In genomic region chr6:145614219-145614618, GRCm38 (mm10) we compare ENCODE assay signal across 26 mouse cellular contexts. TPM values are rescaled to one million over a fixed set of nuclear protein-coding genes. Genes with fewer than 3 reads are reported as not detected.
DNase-seq lines count a peak whose midpoint lies in the region; ATAC-seq and TF ChIP-seq lines count a peak whose summit lies in the region.
"Had no signal": no experiment of that assay in that cellular context is flagged by ENCODE, and none has a peak within 500 bp of the region (broad histone marks: within the 10 kb centered on the region; RNA-seq: fewer than 3 reads in every experiment).

Gene Lmntd1, minus strand, starts transcription at chr6:145614319.

- 78% methylated on average over 7 of the region's 7 CpGs for WGBS in heart, embryonic 14.5 days
- WGBS in heart, adult 2 months, result 57% methylated on average over 7 of the region's 7 CpGs
- WGBS in kidney, embryonic 15.5 days, result 33% methylated on average over 7 of the region's 7 CpGs
- WGBS in limb, embryonic 12.5 days, result 83% methylated on average over 7 of the region's 7 CpGs
- 85% methylated on average over 7 of the region's 7 CpGs for WGBS in limb, embryonic 10.5 days

- no peak for ATAC-seq in heart, embryonic 14.5 days (ENCODE audit: insufficient number of reproducible peaks, insufficient read depth, low FRiP score, low read depth)
- peak; percentile 40; the same call in 1 of the 2 replicates for ATAC-seq in kidney, embryonic 15.5 days (replicated peaks; ENCODE audit: low FRiP score)
- ATAC-seq in limb, embryonic 12.5 days (ENCODE audit: insufficient number of reproducible peaks, insufficient read depth, low FRiP score, low TSS enrichment, low read depth), result no peak
- ATAC-seq: forebrain, postnatal 0 days; hindbrain, embryonic 16.5 days; midbrain, embryonic 13.5 days had no signal

- H3K9ac ChIP-seq in heart, embryonic 14.5 days (ENCODE audit: low read length), result no peak within 1 kb of the TSS
- no peak within 1 kb of the TSS for H3K9ac ChIP-seq in heart, adult 2 months (ENCODE audit: low read depth, low read length)
- no peak within 1 kb of the TSS for H3K9ac ChIP-seq in kidney, embryonic 15.5 days
- no peak within 1 kb of the TSS for H3K9ac ChIP-seq in limb, embryonic 12.5 days (replicated peaks)
- H3K9ac ChIP-seq: embryonic facial prominence, embryonic 15.5 days; forebrain, embryonic 12.5 days; forebrain, postnatal 0 days; liver, embryonic 15.5 days; midbrain, embryonic 13.5 days had no signal

- H3K4me2 ChIP-seq in heart, embryonic 14.5 days (ENCODE audit: low read length), result no peak within 1 kb of the TSS
- no peak within 1 kb of the TSS for H3K4me2 ChIP-seq in kidney, embryonic 15.5 days
- H3K4me2 ChIP-seq in limb, embryonic 12.5 days, result no peak within 1 kb of the TSS
- H3K4me2 ChIP-seq: embryonic facial prominence, embryonic 15.5 days; forebrain, embryonic 12.5 days; liver, embryonic 15.5 days; midbrain, embryonic 13.5 days had no signal

- no peaks in the 10 kb centered on the region for H3K36me3 ChIP-seq in heart, embryonic 14.5 days (ENCODE audit: control insufficient read depth, insufficient read depth, low read length)
- H3K36me3 ChIP-seq in heart, adult 2 months (ENCODE audit: control insufficient read depth, insufficient read depth, low read length), result no peaks in the 10 kb centered on the region
- H3K36me3 ChIP-seq in kidney, embryonic 15.5 days, result no peaks in the 10 kb centered on the region
- H3K36me3 ChIP-seq in limb, embryonic 12.5 days, result no peaks in the 10 kb centered on the region
- H3K36me3 ChIP-seq in limb, embryonic 10.5 days, result no peaks in the 10 kb centered on the region
- H3K36me3 ChIP-seq in testis, adult 2 months (ENCODE audit: control insufficient read depth, insufficient read depth, low read length), result no peaks in the 10 kb centered on the region
- H3K36me3 ChIP-seq: embryonic facial prominence, embryonic 10.5 days; embryonic facial prominence, embryonic 15.5 days; forebrain, embryonic 12.5 days; G1E; liver, embryonic 15.5 days; midbrain, embryonic 13.5 days had no signal

- DNase-seq in heart, adult 2 months, result no peak
- DNase-seq in kidney, adult 11 months, result no peak
- no peak for DNase-seq in limb, embryonic 10.5 days (ENCODE audit: low spot score)
- DNase-seq in testis, postnatal 14 days (ENCODE audit: low spot score), result no peak
- DNase-seq: adrenal gland, adult 8-10 months; cerebellum, adult 2 months; cerebellum, postnatal 14 days; forebrain, postnatal 0 days; heart, postnatal 14 days; thymus, postnatal 14 days had no signal

- no peak for TF ChIP-seq EP300 in heart, adult 2 months (IDR thresholded peaks at IDR 0.05; ENCODE audit: insufficient read depth, low read depth, low read length)

- no peak within 1 kb of the TSS for H3K27ac ChIP-seq in heart, embryonic 14.5 days (replicated peaks in 1 of 2; ENCODE audit: control insufficient read depth in 1 of 2, insufficient read depth in 1 of 2, low read depth in 2 of 2, low read length in 2 of 2)
- H3K27ac ChIP-seq in heart, adult 2 months, result no peak within 1 kb of the TSS
- H3K27ac ChIP-seq in kidney, embryonic 15.5 days, result no peak within 1 kb of the TSS
- H3K27ac ChIP-seq in limb, embryonic 12.5 days, result 0 out of 2 replicates have a peak within 1 kb of the TSS, but pooled peaks have one; percentile 23
- no peak within 1 kb of the TSS for H3K27ac ChIP-seq in limb, embryonic 10.5 days
- H3K27ac ChIP-seq in testis, adult 2 months (ENCODE audit: control insufficient read depth, insufficient read depth, low read depth, low read length), result no peak within 1 kb of the TSS
- H3K27ac ChIP-seq: embryonic facial prominence, embryonic 10.5 days; embryonic facial prominence, embryonic 15.5 days; forebrain, embryonic 12.5 days; liver, embryonic 15.5 days; midbrain, embryonic 13.5 days had no signal

- H3K9me3 ChIP-seq in heart, embryonic 14.5 days (ENCODE audit: control insufficient read depth, low read length), result no peaks in the 10 kb centered on the region
- H3K9me3 ChIP-seq in kidney, embryonic 15.5 days (replicated peaks), result no peaks in the 10 kb centered on the region
- 0 out of 2 replicates have a peak, but pooled peaks cover 4% of the 10 kb centered on the region for H3K9me3 ChIP-seq in limb, embryonic 12.5 days
- H3K9me3 ChIP-seq in limb, embryonic 10.5 days (replicated peaks), result no peaks in the 10 kb centered on the region
- H3K9me3 ChIP-seq: embryonic facial prominence, embryonic 10.5 days; embryonic facial prominence, embryonic 15.5 days; forebrain, embryonic 12.5 days; liver, embryonic 15.5 days; midbrain, embryonic 13.5 days had no signal

- TF ChIP-seq POLR2A in heart, adult 2 months (IDR thresholded peaks at IDR 0.05; ENCODE audit: insufficient read depth, low read depth, low read length), result no peak
- TF ChIP-seq POLR2A in testis, adult 2 months (IDR thresholded peaks at IDR 0.05; ENCODE audit: control insufficient read depth, low read depth, low read length), result no peak

- H3K27me3 ChIP-seq in heart, embryonic 14.5 days (ENCODE audit: control insufficient read depth, insufficient read depth, low read length), result no peaks in the 10 kb centered on the region
- H3K27me3 ChIP-seq in heart, adult 2 months (ENCODE audit: control insufficient read depth, insufficient read depth, low read length), result no peaks in the 10 kb centered on the region
- H3K27me3 ChIP-seq in kidney, embryonic 15.5 days, result no peaks in the 10 kb centered on the region
- no peaks in the 10 kb centered on the region for H3K27me3 ChIP-seq in limb, embryonic 12.5 days
- no peaks in the 10 kb centered on the region for H3K27me3 ChIP-seq in limb, embryonic 10.5 days (ENCODE audit: low read depth, poor library complexity, severe bottlenecking)
- no peaks in the 10 kb centered on the region for H3K27me3 ChIP-seq in testis, adult 2 months (ENCODE audit: control insufficient read depth, insufficient read depth, low read length)
- H3K27me3 ChIP-seq: embryonic facial prominence, embryonic 15.5 days; forebrain, embryonic 12.5 days; liver, embryonic 15.5 days; midbrain, embryonic 13.5 days had no signal

- no peak within 1 kb of the TSS for H3K4me3 ChIP-seq in heart, embryonic 14.5 days (ENCODE audit: control insufficient read depth in 1 of 2, insufficient read depth in 1 of 2, low read depth in 1 of 2, low read length in 2 of 2)
- H3K4me3 ChIP-seq in heart, adult 2 months, result no peak within 1 kb of the TSS
- no peak within 1 kb of the TSS for H3K4me3 ChIP-seq in kidney, embryonic 15.5 days (replicated peaks)
- no peak within 1 kb of the TSS for H3K4me3 ChIP-seq in limb, embryonic 12.5 days (replicated peaks)
- H3K4me3 ChIP-seq in limb, embryonic 10.5 days, result no peak within 1 kb of the TSS
- peak within 1 kb of the TSS; percentile 49 for H3K4me3 ChIP-seq in testis, adult 2 months (ENCODE audit: control insufficient read depth, low read depth, low read length)
- H3K4me3 ChIP-seq: embryonic facial prominence, embryonic 10.5 days; embryonic facial prominence, embryonic 15.5 days; forebrain, embryonic 12.5 days; liver, embryonic 15.5 days; megakaryocyte, embryonic 14.5 days; midbrain, embryonic 13.5 days had no signal

- no peaks in the 10 kb centered on the region for H3K79me2 ChIP-seq in heart, adult 2 months (replicated peaks; ENCODE audit: control insufficient read depth, insufficient read depth, low read length)

- intact Hi-C loops in heart, adult 2 months (cut with DNase I), result no loop called here

- TF ChIP-seq CTCF in heart, adult 2 months (IDR thresholded peaks at IDR 0.05), result no peak
- no peak for TF ChIP-seq CTCF in testis, adult 2 months (IDR thresholded peaks at IDR 0.05; ENCODE audit: control insufficient read depth, insufficient read depth, insufficient replicate concordance, low read depth, low read length)

- H3K4me1 ChIP-seq in heart, embryonic 14.5 days (ENCODE audit: control insufficient read depth in 2 of 2, insufficient read depth in 2 of 2, low read length in 2 of 2), result peaks cover 4 to 7% of the 10 kb centered on the region in 2 experiments; a peak in 2 of 4 replicates
- H3K4me1 ChIP-seq in heart, adult 2 months (ENCODE audit: control insufficient read depth, insufficient read depth, low read length), result no peaks in the 10 kb centered on the region
- peaks cover 8% of the 10 kb centered on the region for H3K4me1 ChIP-seq in kidney, embryonic 15.5 days
- 0 out of 2 replicates have a peak, but pooled peaks cover 7% of the 10 kb centered on the region for H3K4me1 ChIP-seq in limb, embryonic 12.5 days (replicated peaks)
- 0 out of 2 replicates have a peak, but pooled peaks cover 3% of the 10 kb centered on the region for H3K4me1 ChIP-seq in limb, embryonic 10.5 days
- peaks cover 7% of the 10 kb centered on the region for H3K4me1 ChIP-seq in testis, adult 2 months (ENCODE audit: control insufficient read depth, insufficient read depth, low read length)
- H3K4me1 ChIP-seq: embryonic facial prominence, embryonic 15.5 days; forebrain, embryonic 12.5 days; liver, embryonic 15.5 days had no signal

RNA-seq across cellular contexts. Expression of gene Lmntd1, which starts in this region (rescaled TPM):
- polyA plus RNA-seq in heart, embryonic 14.5 days (2014; fragmentation: Nextera tagmentation; extraction: Ambion mirVana), result 15.7 and 17.7 TPM in 2 replicates
- 1 to 10 TPM; 2.0 to 2.2 TPM for total RNA-seq in heart, adult 2 months (2021)
- 6.7 and 11.4 TPM in 2 replicates for polyA plus RNA-seq in heart, adult 2 months (2012; rRNA removed)
- polyA plus RNA-seq in kidney, embryonic 15.5 days (2015; fragmentation: Nextera tagmentation; extraction: Ambion mirVana), result 1.8 and 2.4 TPM in 2 replicates
- polyA plus RNA-seq in limb, embryonic 12.5 days (2016; fragmentation: Nextera tagmentation; extraction: Ambion mirVana), result 0.17 and 0.18 TPM in 2 replicates
- 0.04 TPM in 1 of 2 replicates, not detected in the other for polyA plus RNA-seq in limb, embryonic 10.5 days (2016; fragmentation: Nextera tagmentation; extraction: Ambion mirVana)
- polyA plus RNA-seq in testis, adult 2 months (2012; rRNA removed), result 28.7 and 37.9 TPM in 2 replicates
- total RNA-seq: liver, adult 2 months; monocyte, adult 5-6 weeks had no signal
- polyA plus RNA-seq: G1E; hindbrain, embryonic 11.5 days; liver, adult 2 months; liver, embryonic 15.5 days; small intestine, adult 2 months had no signal
